Mouse (Mus musculus) hindbrain, embryonic 13.5 days (tissue): ENCODE results near the gene Cep128. TPM values are rescaled to one million over a fixed set of nuclear protein-coding genes. Genes with fewer than 3 reads are reported as not detected.
A peak's percentile ranks its signal among the peaks of the same experiment; 100 is the strongest.

ENCODE experiments used
- ATAC-seq: fragments of 200-750 bp; cut with Nextera tagmentation; 2 replicates; pipeline ENCODE4 v1.8.0; 2017; ENCODE audit warnings: moderate TSS enrichment; ENCODE audit not compliant: low FRiP score
- H3K27ac ChIP-seq: fragments of 300-500 bp; sonication (generic); 2 replicates; pipeline ENCODE4 v1.5.1; 2015; ENCODE audit warnings: inconsistent platforms, mild to moderate bottlenecking, moderate library complexity
- H3K27me3 ChIP-seq: fragments of 300-500 bp; sonication (generic); 2 replicates; pipeline ENCODE4 v1.6.1; 2015; ENCODE audit warnings: mild to moderate bottlenecking, inconsistent platforms
- H3K36me3 ChIP-seq: fragments of 300-500 bp; sonication (generic); 2 replicates; pipeline ENCODE4 v1.6.1; 2015; ENCODE audit warnings: mild to moderate bottlenecking, inconsistent platforms
- H3K4me1 ChIP-seq: fragments of 300-500 bp; sonication (generic); replicated peaks from 2 replicates; pipeline ENCODE4 v1.6.1; 2015; ENCODE audit warnings: inconsistent platforms
- H3K4me2 ChIP-seq: fragments of 300-500 bp; sonication (generic); 2 replicates; pipeline ENCODE4 v1.6.1; 2015; ENCODE audit warnings: inconsistent platforms, mild to moderate bottlenecking, moderate library complexity
- H3K4me3 ChIP-seq: fragments of 300-500 bp; sonication (generic); 2 replicates; pipeline ENCODE4 v1.5.1; 2015; ENCODE audit warnings: mild to moderate bottlenecking, inconsistent platforms
- H3K9ac ChIP-seq: fragments of 300-500 bp; sonication (generic); 2 replicates; pipeline ENCODE4 v1.6.1; 2015; ENCODE audit warnings: mild to moderate bottlenecking, inconsistent platforms
- H3K9me3 ChIP-seq: fragments of 300-500 bp; sonication (generic); 2 replicates; pipeline ENCODE4 v1.6.1; 2016; ENCODE audit warnings: inconsistent platforms
- WGBS: fragments of 180-500 bp; shearing (Covaris S2); methylation state at CpG from one replicate; pipeline ENCODE4 v1.1.7; 2015; 5-methylcytosine and 5-hydroxymethylcytosine counted together
- polyA plus RNA-seq: library from polyadenylated mRNA; unstranded; fragments of >200 nt; fragmentation: Nextera tagmentation; extraction: Ambion mirVana; gene quantifications from 2 replicates; pipeline ENCODE4 v1.2.1, GENCODE M21; 2015

The Cep128 gene
- polyA plus RNA-seq, 1 experiment from 2014 or later, result 4.1 TPM

DNA sequence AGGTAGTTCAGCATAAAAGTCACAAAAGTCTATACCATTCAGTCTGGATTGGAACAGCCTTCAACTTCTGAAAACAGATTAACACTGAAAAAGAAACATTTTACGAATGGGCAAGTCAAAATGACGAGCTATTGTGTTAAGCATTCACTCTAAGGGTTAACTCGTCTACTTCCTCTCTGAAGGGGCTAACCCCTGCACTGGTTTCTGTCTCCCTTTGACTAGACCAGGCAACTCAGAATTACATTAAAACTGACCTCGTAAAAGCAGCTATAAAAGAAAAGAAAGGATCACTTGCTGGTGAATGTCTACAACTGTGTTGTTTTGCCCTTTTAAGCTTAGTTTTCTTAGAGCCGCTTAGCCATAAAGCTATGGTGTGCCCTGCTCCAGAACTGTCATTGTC lies 79.2 kb downstream of the Cep128 start:
- Histone ChIP-seq H3K27me3 (no peaks in the 10 kb centered on the region), H3K27ac (no peak overlapping the region), H3K9ac (no peak overlapping the region), H3K36me3 (no peaks in the 10 kb centered on the region), H3K4me3 (no peak overlapping the region), H3K4me2 (no peak overlapping the region), H3K9me3 (no peaks in the 10 kb centered on the region), H3K4me1 (no peaks in the 10 kb centered on the region)
- ATAC-seq, result no peak
- WGBS, result 74% methylated on average over 5 of the region's 5 CpGs

DNA sequence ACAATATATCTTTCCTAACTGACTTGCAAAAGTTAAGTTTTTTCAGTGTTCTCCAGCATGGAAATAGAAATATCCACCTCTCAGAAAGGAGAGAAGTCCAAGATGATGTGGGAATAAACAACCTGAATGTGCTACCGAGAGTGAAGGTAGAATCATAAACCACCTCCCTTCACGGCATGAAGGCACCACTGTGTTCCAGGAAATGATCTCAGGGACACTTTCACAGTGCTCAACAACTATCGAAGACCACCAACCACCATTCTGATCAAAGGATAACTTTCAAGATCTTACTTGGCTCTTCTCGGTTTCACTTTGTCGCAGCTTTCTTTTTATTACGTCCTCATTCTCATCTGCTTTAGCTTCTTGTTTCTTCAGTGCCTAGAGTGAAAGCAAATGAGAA lies 85.5 kb downstream of the Cep128 start:
- peaks cover 7% of the 10 kb centered on the region; the same call in 1 of the 2 replicates for H3K36me3 ChIP-seq
- no peak overlapping the region for H3K4me3 ChIP-seq
- no peak overlapping the region for H3K9ac ChIP-seq
- 0 out of 2 replicates have a peak, but pooled peaks cover 4% of the 10 kb centered on the region for H3K4me1 ChIP-seq
- H3K27me3 ChIP-seq, result no peaks in the 10 kb centered on the region
- H3K9me3 ChIP-seq, result no peaks in the 10 kb centered on the region
- WGBS, result 97% methylated on average over 6 of the region's 6 CpGs
- H3K4me2 ChIP-seq, result no peak overlapping the region
- H3K27ac ChIP-seq, result no peak overlapping the region
- ATAC-seq, result no peak

DNA sequence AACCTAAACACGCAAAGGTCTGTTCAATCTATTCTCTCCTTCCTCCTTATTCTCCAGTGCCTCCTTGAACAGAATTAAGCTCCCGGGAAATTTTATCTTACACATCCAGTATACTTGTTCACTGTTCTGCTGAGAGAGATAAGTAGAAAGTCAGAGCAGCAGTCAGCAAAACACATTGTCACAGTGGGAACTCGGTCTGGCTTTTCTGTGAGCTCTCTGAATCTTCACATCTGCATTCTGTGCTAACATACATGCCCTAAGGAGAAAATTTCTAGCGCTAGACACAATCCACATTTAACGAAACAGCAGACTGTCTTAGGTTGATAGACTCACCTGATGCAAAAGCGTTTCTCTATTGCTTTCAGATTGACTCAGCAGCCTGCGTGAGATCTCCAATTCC lies 88.3 kb downstream of the Cep128 start:
- Histone ChIP-seq H3K4me3 (no peak overlapping the region), H3K9ac (no peak overlapping the region), H3K36me3 (peaks cover 7% of the 10 kb centered on the region; the same call in 1 of the 2 replicates), H3K9me3 (no peaks in the 10 kb centered on the region), H3K4me1 (0 out of 2 replicates have a peak, but pooled peaks cover 4% of the 10 kb centered on the region), H3K4me2 (no peak overlapping the region), H3K27ac (no peak overlapping the region), H3K27me3 (no peaks in the 10 kb centered on the region)
- WGBS, result 76% methylated on average over 7 of the region's 7 CpGs
- ATAC-seq, result no peak

DNA sequence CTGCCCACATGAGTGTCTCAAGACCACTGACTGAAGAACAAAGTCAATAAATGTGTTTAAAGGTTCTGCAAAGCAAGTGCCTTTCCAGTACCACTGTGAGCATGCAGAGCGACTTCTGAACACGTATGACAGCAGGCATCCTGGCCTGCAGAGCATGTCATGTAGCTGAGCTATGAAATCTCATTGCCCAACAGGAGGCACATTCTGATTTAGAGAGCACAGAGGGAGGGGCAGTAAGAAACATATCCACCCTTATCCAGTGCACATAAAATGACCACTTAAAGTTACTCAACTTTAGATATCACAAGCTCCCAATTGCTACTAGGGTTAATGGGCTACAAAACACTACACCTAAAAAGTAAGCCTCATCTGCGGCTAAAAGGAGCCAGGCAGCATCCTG lies 88.8 kb downstream of the Cep128 start:
- H3K27ac ChIP-seq, result no peak overlapping the region
- H3K9ac ChIP-seq, result no peak overlapping the region
- 83% methylated on average over 3 of the region's 3 CpGs for WGBS
- 0 out of 2 replicates have a peak, but pooled peaks cover 4% of the 10 kb centered on the region for H3K4me1 ChIP-seq
- ATAC-seq, result no peak
- peaks cover 7% of the 10 kb centered on the region; the same call in 1 of the 2 replicates for H3K36me3 ChIP-seq
- no peak overlapping the region for H3K4me3 ChIP-seq
- no peaks in the 10 kb centered on the region for H3K27me3 ChIP-seq
- H3K4me2 ChIP-seq, result no peak overlapping the region
- H3K9me3 ChIP-seq, result no peaks in the 10 kb centered on the region

DNA sequence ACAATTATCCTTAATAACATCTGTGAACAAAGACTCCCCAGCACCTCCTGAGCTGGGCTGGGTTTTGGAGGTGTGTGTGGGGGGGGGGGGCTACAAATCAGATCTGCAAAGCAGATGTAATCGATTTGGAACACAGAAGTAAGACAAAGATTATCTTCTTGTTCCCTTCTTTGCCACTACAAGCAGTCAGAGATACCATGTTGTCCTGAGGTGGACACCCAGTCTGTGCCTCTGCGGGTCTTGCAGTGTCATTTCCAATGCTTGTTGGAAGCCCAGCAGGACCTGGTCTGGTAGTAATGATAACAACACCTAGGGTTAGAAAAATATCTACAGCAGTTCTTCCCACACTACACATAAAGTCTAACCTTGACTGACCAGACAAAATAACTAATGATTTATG lies 110.3 kb downstream of the Cep128 start:
- Histone ChIP-seq H3K4me3 (no peak overlapping the region), H3K9ac (no peak overlapping the region), H3K27me3 (no peaks in the 10 kb centered on the region), H3K4me2 (no peak overlapping the region), H3K27ac (no peak overlapping the region), H3K9me3 (no peaks in the 10 kb centered on the region), H3K4me1 (no peaks in the 10 kb centered on the region), H3K36me3 (no peaks in the 10 kb centered on the region)
- WGBS, result 94% methylated on average over 2 of the region's 2 CpGs
- ATAC-seq, result no peak

DNA sequence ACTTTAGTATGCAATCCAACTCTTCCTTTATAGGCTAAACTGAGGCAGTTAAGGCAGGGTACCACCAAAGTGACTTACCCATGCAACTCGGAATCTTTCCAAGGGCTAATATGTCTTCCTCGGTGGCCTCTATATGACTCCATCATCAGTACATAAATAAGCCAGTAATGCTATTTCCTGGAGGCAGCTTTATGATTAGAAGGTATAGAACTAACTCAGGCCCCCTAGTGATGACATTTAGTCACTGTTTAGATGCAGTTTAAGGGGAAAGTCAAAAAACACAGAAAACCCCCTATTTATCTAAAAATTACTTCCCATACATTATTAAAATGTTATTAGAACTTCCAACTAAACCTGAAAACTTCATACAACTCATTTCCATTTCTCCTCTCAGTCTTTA lies 114.6 kb downstream of the Cep128 start:
- 95% methylated on average over 2 of the region's 2 CpGs for WGBS
- ATAC-seq, result no peak

DNA sequence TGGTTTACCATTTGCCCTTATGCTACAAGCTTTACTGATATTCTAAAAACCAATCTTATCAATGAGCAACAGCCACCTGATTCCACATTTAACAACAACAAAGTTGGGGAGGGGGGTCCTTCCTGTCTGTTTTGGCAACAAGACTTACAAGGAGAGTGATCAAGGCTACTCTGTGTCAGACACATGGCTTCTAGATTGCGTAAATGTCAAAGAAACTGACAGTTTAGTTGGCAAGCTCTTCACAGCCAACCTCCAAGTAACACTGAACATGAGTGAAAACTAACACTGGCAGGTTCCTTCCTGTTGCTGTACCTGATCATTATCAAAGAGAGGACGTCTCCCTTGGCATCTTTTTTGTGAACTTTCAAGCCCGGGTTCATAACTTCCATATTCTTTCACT lies 115.2 kb downstream of the Cep128 start:
- Histone ChIP-seq H3K36me3 (no peaks in the 10 kb centered on the region), H3K27me3 (no peaks in the 10 kb centered on the region), H3K9ac (no peak overlapping the region), H3K9me3 (no peaks in the 10 kb centered on the region), H3K4me3 (no peak overlapping the region), H3K4me2 (no peak overlapping the region), H3K4me1 (peaks cover 11% of the 10 kb centered on the region), H3K27ac (no peak overlapping the region)
- WGBS, result 93% methylated on average over 3 of the region's 3 CpGs
- no peak for ATAC-seq

More for the DNA sequence above, 114.6 kb downstream of the Cep128 start:
- H3K9me3 ChIP-seq, result no peaks in the 10 kb centered on the region
- H3K27me3 ChIP-seq, result no peaks in the 10 kb centered on the region
- no peak overlapping the region for H3K27ac ChIP-seq
- no peak overlapping the region for H3K4me2 ChIP-seq
- peaks cover 11% of the 10 kb centered on the region for H3K4me1 ChIP-seq
- H3K9ac ChIP-seq, result no peak overlapping the region
- H3K4me3 ChIP-seq, result no peak overlapping the region
- no peaks in the 10 kb centered on the region for H3K36me3 ChIP-seq

DNA sequence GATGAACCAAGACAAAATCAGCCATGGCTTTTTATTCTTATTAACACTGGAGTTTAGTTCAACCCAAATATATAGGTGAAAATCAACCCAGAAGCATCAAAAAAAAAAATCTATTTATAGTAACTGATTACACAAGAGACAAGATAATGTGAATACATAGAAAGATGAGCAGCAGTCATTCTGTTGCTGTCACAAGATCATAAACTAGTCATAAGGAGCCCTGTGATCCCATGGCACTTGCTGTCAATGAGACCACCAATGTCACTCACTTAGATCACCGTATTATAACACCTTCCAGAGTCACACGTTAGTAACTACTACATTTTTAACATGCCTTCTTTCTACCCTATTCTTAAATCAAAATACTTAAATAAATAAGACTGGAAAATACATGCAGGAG lies 118.2 kb downstream of the Cep128 start:
- no peaks in the 10 kb centered on the region for H3K9me3 ChIP-seq
- WGBS, result 84% methylated on average over 2 of the region's 2 CpGs
- peaks cover 11% of the 10 kb centered on the region for H3K4me1 ChIP-seq
- ATAC-seq, result no peak
- no peak overlapping the region for H3K4me2 ChIP-seq
- H3K36me3 ChIP-seq, result no peaks in the 10 kb centered on the region
- H3K4me3 ChIP-seq, result no peak overlapping the region
- no peaks in the 10 kb centered on the region for H3K27me3 ChIP-seq
- no peak overlapping the region; the same call in 1 of the 2 replicates for H3K27ac ChIP-seq
- no peak overlapping the region for H3K9ac ChIP-seq

DNA sequence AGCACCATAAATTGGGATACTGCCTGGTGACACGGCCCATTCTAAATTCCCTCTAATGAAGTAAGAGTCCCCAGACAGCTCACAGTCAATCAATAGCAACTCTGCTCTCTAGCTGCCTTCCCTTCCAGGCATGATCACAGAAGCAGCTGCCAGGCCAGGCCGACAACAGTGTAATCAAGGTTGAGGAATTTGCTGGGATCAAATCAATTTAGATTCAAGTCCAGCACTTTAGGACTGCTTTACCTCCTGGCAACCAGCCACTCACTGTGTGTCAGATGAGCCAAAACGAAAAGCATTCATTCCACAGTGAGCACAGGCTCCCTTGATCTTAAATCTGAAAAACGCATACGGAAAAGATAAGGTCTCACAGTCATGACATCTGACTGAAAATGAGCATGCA lies 118.7 kb downstream of the Cep128 start:
- Histone ChIP-seq H3K9ac (no peak overlapping the region), H3K4me1 (peaks cover 11% of the 10 kb centered on the region), H3K4me3 (no peak overlapping the region), H3K27ac (peak overlapping the region; percentile 60; the same call in 1 of the 2 replicates), H3K9me3 (no peaks in the 10 kb centered on the region), H3K27me3 (no peaks in the 10 kb centered on the region), H3K4me2 (no peak overlapping the region), H3K36me3 (no peaks in the 10 kb centered on the region)
- WGBS, result 37% methylated on average over 5 of the region's 5 CpGs
- ATAC-seq, result peak; percentile 61

DNA sequence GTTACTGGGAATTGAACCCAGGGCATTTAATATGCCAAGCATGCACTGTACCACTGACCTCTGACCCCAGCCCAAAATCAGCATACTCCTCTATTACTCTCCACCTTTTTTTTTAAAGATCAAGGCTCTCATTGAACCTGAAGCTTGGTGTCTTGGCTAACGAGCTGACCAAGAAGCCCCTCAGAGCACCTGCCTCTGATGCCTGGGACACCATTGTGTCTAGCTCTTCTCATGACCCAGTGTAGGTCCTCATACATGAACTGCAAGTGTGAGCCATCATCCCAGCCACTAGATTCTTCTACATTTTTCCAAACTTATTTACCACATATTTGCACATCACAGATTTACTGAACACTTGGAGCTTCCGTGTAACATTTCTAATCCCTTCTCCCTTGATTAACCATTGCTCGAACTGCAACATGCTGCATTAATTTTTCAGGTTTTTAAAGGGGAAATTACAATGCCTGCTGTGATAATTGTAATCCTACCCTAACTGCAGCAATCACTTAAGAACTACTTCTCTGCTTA lies 119.3 kb downstream of the Cep128 start:
- ATAC-seq, result peak; percentile 10; the same call in 1 of the 2 replicates
- no peak overlapping the region for H3K4me2 ChIP-seq
- no peak overlapping the region for H3K4me3 ChIP-seq
- H3K27ac ChIP-seq, result no peak overlapping the region
- WGBS, result 64% methylated on average over 3 of the region's 3 CpGs
- H3K27me3 ChIP-seq, result no peaks in the 10 kb centered on the region
- H3K36me3 ChIP-seq, result no peaks in the 10 kb centered on the region
- H3K9me3 ChIP-seq, result no peaks in the 10 kb centered on the region
- H3K4me1 ChIP-seq, result peaks cover 11% of the 10 kb centered on the region
- H3K9ac ChIP-seq, result no peak overlapping the region

DNA sequence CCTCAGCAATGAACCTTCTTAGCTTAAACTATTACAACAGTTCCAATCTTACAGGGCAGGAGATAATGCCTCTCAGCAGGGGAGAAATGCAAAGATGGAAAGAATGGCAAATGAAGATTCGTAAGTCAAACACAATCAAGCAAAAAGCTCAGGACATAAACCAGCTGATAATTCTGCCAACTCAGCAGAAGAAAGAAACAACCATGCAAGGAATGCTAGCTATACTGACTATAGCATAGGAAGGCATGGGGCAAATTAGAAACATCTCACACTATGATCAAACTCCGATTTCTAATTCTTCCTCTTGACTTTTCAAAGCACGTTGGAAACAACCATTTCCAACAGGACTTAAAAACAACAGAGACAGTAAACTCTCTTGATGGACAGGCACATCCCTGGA lies 120.5 kb downstream of the Cep128 start:
- WGBS, result 64% methylated on average over 3 of the region's 3 CpGs
- Histone ChIP-seq H3K27ac (no peak overlapping the region), H3K9ac (no peak overlapping the region), H3K4me2 (no peak overlapping the region), H3K36me3 (no peaks in the 10 kb centered on the region), H3K4me3 (no peak overlapping the region), H3K9me3 (no peaks in the 10 kb centered on the region), H3K27me3 (no peaks in the 10 kb centered on the region), H3K4me1 (peaks cover 11% of the 10 kb centered on the region)
- ATAC-seq, result no peak

DNA sequence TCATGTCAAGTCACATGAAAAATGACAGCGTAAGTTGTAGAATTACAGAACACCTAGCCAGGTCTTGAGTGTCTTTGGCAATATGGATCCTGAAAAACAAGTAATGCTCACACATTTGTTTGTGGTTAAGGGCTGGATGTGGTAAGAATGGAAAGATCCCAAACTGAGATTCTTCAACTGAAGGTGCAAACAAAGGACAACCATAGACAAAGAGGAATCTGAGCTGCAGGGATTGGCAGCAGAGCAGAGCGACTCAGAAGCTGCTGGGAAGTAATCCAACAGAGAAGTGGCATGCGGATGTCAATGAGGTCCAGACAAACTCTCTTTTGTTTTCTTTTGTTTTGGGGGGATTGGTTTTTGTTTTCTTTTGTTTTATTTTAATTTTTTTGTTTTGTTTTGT lies 121.4 kb downstream of the Cep128 start:
- no peak overlapping the region for H3K9ac ChIP-seq
- H3K4me3 ChIP-seq, result no peak overlapping the region
- no peak for ATAC-seq
- 71% methylated on average over 3 of the region's 3 CpGs for WGBS
- no peak overlapping the region for H3K27ac ChIP-seq
- no peaks in the 10 kb centered on the region for H3K9me3 ChIP-seq
- no peaks in the 10 kb centered on the region for H3K36me3 ChIP-seq
- no peaks in the 10 kb centered on the region for H3K27me3 ChIP-seq
- H3K4me2 ChIP-seq, result no peak overlapping the region
- H3K4me1 ChIP-seq, result peaks cover 11% of the 10 kb centered on the region

DNA sequence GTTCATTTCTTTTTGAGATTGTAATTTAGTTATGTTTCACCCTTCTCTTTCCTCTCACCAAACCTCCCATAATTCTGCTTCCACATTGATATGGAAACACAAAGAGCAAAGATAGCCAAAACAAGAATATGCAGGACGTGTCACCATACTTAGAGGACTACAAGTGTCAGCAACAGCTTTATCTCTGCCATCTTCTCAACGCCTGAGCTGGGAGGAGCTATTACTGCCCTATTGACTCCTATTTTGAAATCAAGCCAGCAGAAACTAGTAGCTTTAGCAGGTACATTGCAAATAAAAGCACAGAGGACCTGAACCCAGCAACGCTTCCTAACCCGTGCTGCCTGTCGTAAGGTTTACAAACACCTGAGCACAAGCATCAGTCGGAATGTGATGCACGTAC lies 127.9 kb downstream of the Cep128 start:
- H3K4me1 ChIP-seq, result no peaks in the 10 kb centered on the region
- WGBS, result 93% methylated on average over 7 of the region's 7 CpGs
- no peaks in the 10 kb centered on the region for H3K27me3 ChIP-seq
- ATAC-seq, result no peak
- no peak overlapping the region for H3K4me3 ChIP-seq
- H3K9me3 ChIP-seq, result no peaks in the 10 kb centered on the region
- no peak overlapping the region for H3K4me2 ChIP-seq
- H3K27ac ChIP-seq, result no peak overlapping the region
- no peaks in the 10 kb centered on the region for H3K36me3 ChIP-seq
- no peak overlapping the region for H3K9ac ChIP-seq
